Mouse (Mus musculus): ENCODE data around the gene Zfp758. TPM values are rescaled to one million over a fixed set of nuclear protein-coding genes. Genes with fewer than 3 reads are reported as not detected.
"Not testable (repeated sequence)": the region's sequence is repeated elsewhere in the genome, so short reads cannot be mapped to it uniquely, and the experiment has no call there.

Zfp758 gene
- polyA plus RNA-seq (2012; rRNA removed) = 0.71 and 0.84 TPM in 2 replicates

GRCm38 (mm10) chr17:22361101-22361781 lies at the start of gene Zfp758, which contains the start of gene Zfp944:
Gene Zfp758 (plus strand): TSS chr17:22361453.
Gene Zfp944 (minus strand): TSS chr17:22361400.
- not testable (repeated sequence) for H3K4me1 ChIP-seq (ENCODE audit: control insufficient read depth, insufficient read depth, low read length); H3K27me3 ChIP-seq (ENCODE audit: control insufficient read depth, insufficient read depth, low read length); H3K36me3 ChIP-seq (ENCODE audit: control insufficient read depth, insufficient read depth, low read length)
- Histone ChIP-seq H3K27ac (ENCODE audit: control insufficient read depth, insufficient read depth, low read depth, low read length) (peak within 1 kb of the TSS; percentile 78), H3K4me3 (ENCODE audit: control insufficient read depth, low read depth, low read length) (peak within 1 kb of the TSS; percentile 81)

- H3K36me3 ChIP-seq (ENCODE audit: control insufficient read depth, insufficient read depth, low read length); H3K27ac ChIP-seq (ENCODE audit: control insufficient read depth, insufficient read depth, low read depth, low read length); H3K4me1 ChIP-seq (ENCODE audit: control insufficient read depth, insufficient read depth, low read length); H3K27me3 ChIP-seq (ENCODE audit: control insufficient read depth, insufficient read depth, low read length): not testable (repeated sequence)
- peak overlapping the region; percentile 85 for H3K4me3 ChIP-seq (ENCODE audit: control insufficient read depth, low read depth, low read length)
Measured at GRCm38 (mm10) chr17:22314219-22314618, 47.0 kb upstream of the Zfp758 start.

- Histone ChIP-seq H3K4me3 (ENCODE audit: control insufficient read depth, low read depth, low read length) (peak within 1 kb of the TSS; percentile 85), H3K27ac (ENCODE audit: control insufficient read depth, insufficient read depth, low read depth, low read length) (peak within 1 kb of the TSS; percentile 61; the same call in 1 of the 2 replicates)
- H3K4me1 ChIP-seq (ENCODE audit: control insufficient read depth, insufficient read depth, low read length); H3K27me3 ChIP-seq (ENCODE audit: control insufficient read depth, insufficient read depth, low read length); H3K36me3 ChIP-seq (ENCODE audit: control insufficient read depth, insufficient read depth, low read length): not testable (repeated sequence)
- peak; percentile 47; the same call in 1 of the 2 replicates for TF ChIP-seq POLR2A (IDR thresholded peaks at IDR 0.05; ENCODE audit: control insufficient read depth, low read depth, low read length)
Measured at GRCm38 (mm10) chr17:22314730-22315226, 46.5 kb upstream of the Zfp758 start, which contains the start of gene CT030661.1. Gene CT030661.1 (minus strand): TSS chr17:22314837.

GRCm38 (mm10) chr17:22315247-22315646 lies 46.0 kb upstream of the Zfp758 start:
- not testable (repeated sequence) for H3K4me3 ChIP-seq (ENCODE audit: control insufficient read depth, low read depth, low read length); H3K27ac ChIP-seq (ENCODE audit: control insufficient read depth, insufficient read depth, low read depth, low read length)

GRCm38 (mm10) chr17:22352794-22353193 lies 8.5 kb upstream of the Zfp758 start:
- TF ChIP-seq CTCF (IDR thresholded peaks at IDR 0.05; ENCODE audit: control insufficient read depth, insufficient read depth, insufficient replicate concordance, low read depth, low read length) (no peak), POLR2A (IDR thresholded peaks at IDR 0.05; ENCODE audit: control insufficient read depth, low read depth, low read length) (no peak)
- no peaks in the 10 kb centered on the region for H3K36me3 ChIP-seq (ENCODE audit: control insufficient read depth, insufficient read depth, low read length)
- no peak overlapping the region for H3K4me3 ChIP-seq (ENCODE audit: control insufficient read depth, low read depth, low read length)
- no peaks in the 10 kb centered on the region for H3K4me1 ChIP-seq (ENCODE audit: control insufficient read depth, insufficient read depth, low read length)
- H3K27me3 ChIP-seq (ENCODE audit: control insufficient read depth, insufficient read depth, low read length) = no peaks in the 10 kb centered on the region
- no peak overlapping the region for H3K27ac ChIP-seq (ENCODE audit: control insufficient read depth, insufficient read depth, low read depth, low read length)

More at GRCm38 (mm10) chr17:22315247-22315646, 46.0 kb upstream of the Zfp758 start:
- not testable (repeated sequence) for H3K36me3 ChIP-seq (ENCODE audit: control insufficient read depth, insufficient read depth, low read length); H3K27me3 ChIP-seq (ENCODE audit: control insufficient read depth, insufficient read depth, low read length); H3K4me1 ChIP-seq (ENCODE audit: control insufficient read depth, insufficient read depth, low read length)

- peak overlapping the region; percentile 81 for H3K4me3 ChIP-seq (ENCODE audit: control insufficient read depth, low read depth, low read length)
- TF ChIP-seq CTCF (IDR thresholded peaks at IDR 0.05; ENCODE audit: control insufficient read depth, insufficient read depth, insufficient replicate concordance, low read depth, low read length) (no peak), POLR2A (IDR thresholded peaks at IDR 0.05; ENCODE audit: control insufficient read depth, low read depth, low read length) (no peak)
- peaks cover 5% of the 10 kb centered on the region; the same call in 1 of the 2 replicates for H3K4me1 ChIP-seq (ENCODE audit: control insufficient read depth, insufficient read depth, low read length)
- H3K27me3 ChIP-seq (ENCODE audit: control insufficient read depth, insufficient read depth, low read length) = no peaks in the 10 kb centered on the region
- no peaks in the 10 kb centered on the region for H3K36me3 ChIP-seq (ENCODE audit: control insufficient read depth, insufficient read depth, low read length)
- H3K27ac ChIP-seq (ENCODE audit: control insufficient read depth, insufficient read depth, low read depth, low read length) = peak overlapping the region; percentile 71
Measured at GRCm38 (mm10) chr17:22360572-22360971, 681 bp upstream of the Zfp758 start.

- Histone ChIP-seq H3K27me3 (ENCODE audit: control insufficient read depth, insufficient read depth, low read length) (no peaks in the 10 kb centered on the region), H3K27ac (ENCODE audit: control insufficient read depth, insufficient read depth, low read depth, low read length) (no peak overlapping the region), H3K4me3 (ENCODE audit: control insufficient read depth, low read depth, low read length) (no peak overlapping the region), H3K36me3 (ENCODE audit: control insufficient read depth, insufficient read depth, low read length) (no peaks in the 10 kb centered on the region), H3K4me1 (ENCODE audit: control insufficient read depth, insufficient read depth, low read length) (peaks cover 5% of the 10 kb centered on the region; the same call in 1 of the 2 replicates)
- TF ChIP-seq POLR2A (IDR thresholded peaks at IDR 0.05; ENCODE audit: control insufficient read depth, low read depth, low read length) (no peak), CTCF (IDR thresholded peaks at IDR 0.05; ENCODE audit: control insufficient read depth, insufficient read depth, insufficient replicate concordance, low read depth, low read length) (no peak)
Measured at GRCm38 (mm10) chr17:22363895-22364294, 2.6 kb downstream of the Zfp758 start.

GRCm38 (mm10) chr17:22410756-22411155 lies 49.5 kb downstream of the Zfp758 start:
- no peaks in the 10 kb centered on the region for H3K36me3 ChIP-seq (ENCODE audit: control insufficient read depth, insufficient read depth, low read length)
- H3K27ac ChIP-seq (ENCODE audit: control insufficient read depth, insufficient read depth, low read depth, low read length) = no peak overlapping the region
- TF ChIP-seq POLR2A (IDR thresholded peaks at IDR 0.05; ENCODE audit: control insufficient read depth, low read depth, low read length) = no peak
- no peak for TF ChIP-seq CTCF (IDR thresholded peaks at IDR 0.05; ENCODE audit: control insufficient read depth, insufficient read depth, insufficient replicate concordance, low read depth, low read length)
- H3K27me3 ChIP-seq (ENCODE audit: control insufficient read depth, insufficient read depth, low read length) = no peaks in the 10 kb centered on the region
- no peak overlapping the region for H3K4me3 ChIP-seq (ENCODE audit: control insufficient read depth, low read depth, low read length)
- no peaks in the 10 kb centered on the region for H3K4me1 ChIP-seq (ENCODE audit: control insufficient read depth, insufficient read depth, low read length)

Data from testis, adult 2 months (tissue).